Mouse (Mus musculus) liver, adult 10 weeks (tissue): ENCODE results near the gene P2ry4. TPM values are rescaled to one million over a fixed set of nuclear protein-coding genes. Genes with fewer than 3 reads are reported as not detected.

ENCODE experiments used
- polyA plus RNA-seq: library from polyadenylated mRNA; stranded (reverse); fragments of 350-450 nt; fragmentation: Illumina TruSeq; extraction: RNeasy Lipid Tissue Mini Kit (QIAGEN cat#74804); gene quantifications from one replicate; pipeline ENCODE4 v1.2.3, GENCODE M21; 2014; ENCODE audit warnings: low read depth, low replicate concordance

The P2ry4 gene
- polyA plus RNA-seq, result 7.3 TPM

GRCm38 (mm10) chrX:100594791-100595190 lies at the start of gene P2ry4:
TSS of gene P2ry4 (minus strand) at chrX:100594869.

GRCm38 (mm10) chrX:100625802-100626793 lies 31.4 kb upstream of the P2ry4 start, which contains the start of gene Pdzd11:
TSS of gene Pdzd11 (minus strand) at chrX:100626568.

GRCm38 (mm10) chrX:100625546-100625801 lies 30.8 kb upstream of the P2ry4 start, which contains the start of gene Kif4:
TSS of gene Kif4 (plus strand) at chrX:100625737.

GRCm38 (mm10) chrX:100605314-100605713 lies 10.6 kb upstream of the P2ry4 start, which contains the start of gene Arr3:
TSS of gene Arr3 (plus strand) at chrX:100605497.

GRCm38 (mm10) chrX:100571951-100572350 lies 22.7 kb downstream of the P2ry4 start, which contains the start of gene Awat1:
TSS of gene Awat1 (plus strand) at chrX:100572251.

Other genes starting within 250 kb of the P2ry4 start
- not detected for gene Otud6a, start 165.9 kb downstream of the P2ry4 start, polyA plus RNA-seq
- gene Awat2, start 152.2 kb downstream of the P2ry4 start, polyA plus RNA-seq, result 0.58 TPM
- 59.4 TPM for gene Igbp1, start 100.6 kb downstream of the P2ry4 start, polyA plus RNA-seq
- not detected for gene Dgat2l6, start 70.0 kb downstream of the P2ry4 start, polyA plus RNA-seq
- gene Awat1, start 22.6 kb downstream of the P2ry4 start, polyA plus RNA-seq, result not detected
- not detected for gene Arr3, start 10.6 kb upstream of the P2ry4 start, polyA plus RNA-seq
- gene Kif4, start 30.9 kb upstream of the P2ry4 start, polyA plus RNA-seq, result 0.11 TPM
- gene Pdzd11, start 31.7 kb upstream of the P2ry4 start, polyA plus RNA-seq, result 36.3 TPM
- not detected for gene Gdpd2, start 135.0 kb upstream of the P2ry4 start, polyA plus RNA-seq
- gene Dlg3, start 172.9 kb upstream of the P2ry4 start, polyA plus RNA-seq, result 15.3 TPM